Mouse (Mus musculus): Measurements from ENCODE around the gene Unc50. TPM values are rescaled to one million over a fixed set of nuclear protein-coding genes. Genes with fewer than 3 reads are reported as not detected.

Gene Unc50
- 81.8 TPM for polyA plus RNA-seq (2017; shearing (Covaris generic))

GRCm38 (mm10) chr1:37429366-37430296 lies at the start of gene Unc50, which contains the start of gene Coa5:
Gene Unc50, plus strand, starts transcription at chr1:37430139.
Gene Coa5, minus strand, starts transcription at chr1:37430103.

Other genes starting within 250 kb of the Unc50 start
- not detected for gene Cnga3, start 215.7 kb upstream of the Unc50 start, polyA plus RNA-seq (2017; shearing (Covaris generic))
- 19.9 TPM for gene Inpp4a, start 130.3 kb upstream of the Unc50 start, polyA plus RNA-seq (2017; shearing (Covaris generic))
- 52.4 TPM for gene Coa5, start within 50 bp of the Unc50 start, polyA plus RNA-seq (2017; shearing (Covaris generic))
- 13.9 TPM for gene Mgat4a, start 110.9 kb downstream of the Unc50 start, polyA plus RNA-seq (2017; shearing (Covaris generic))